Mouse (Mus musculus): ENCODE data around the gene D430041D05Rik.

- TF ChIP-seq POLR2A (IDR thresholded peaks at IDR 0.05; ENCODE audit: insufficient read length, low read depth): no peak
- no peak for TF ChIP-seq CEBPB (IDR thresholded peaks at IDR 0.05; ENCODE audit: insufficient read depth, poor library complexity, severe bottlenecking)
- TF ChIP-seq REST (IDR thresholded peaks at IDR 0.05; ENCODE audit: insufficient read depth, insufficient read length): no peak
Measured at GRCm38 (mm10) chr2:104098529-104099230, 312.1 kb downstream of the D430041D05Rik start.

All from myocyte (in vitro differentiated cells).